Mouse (Mus musculus) liver, embryonic 14.5 days (tissue): ENCODE results near the gene Eif4e3. TPM values are rescaled to one million over a fixed set of nuclear protein-coding genes. Genes with fewer than 3 reads are reported as not detected.

Experiments
- ATAC-seq: fragments of 200-750 bp; cut with Nextera tagmentation; 2 replicates; pipeline ENCODE4 v1.8.0; 2017; ENCODE audit warnings: moderate number of reproducible peaks, mild to moderate bottlenecking, moderate library complexity; ENCODE audit not compliant: insufficient read depth
- DNase-seq, 3 experiments: peaks; one replicate each; pipeline ENCODE4 v3.0.0-alpha.2; 2012 to 2013; ENCODE audit warnings: low read depth in 3 of 3, low spot score in 3 of 3
- H3K27ac ChIP-seq: fragments of 300-500 bp; sonication (generic); 2 replicates; pipeline ENCODE4 v1.5.1; 2014; ENCODE audit warnings: moderate library complexity, mild to moderate bottlenecking, control low read depth, inconsistent platforms
- H3K27me3 ChIP-seq: fragments of 300-500 bp; sonication (generic); 2 replicates; pipeline ENCODE4 v1.6.1; 2014; ENCODE audit warnings: mild to moderate bottlenecking, low read length, moderate library complexity; ENCODE audit not compliant: control insufficient read depth, insufficient read depth
- H3K36me3 ChIP-seq: fragments of 300-500 bp; sonication (generic); replicated peaks from 2 replicates; pipeline ENCODE4 v1.6.1; 2014; ENCODE audit warnings: low read depth; ENCODE audit not compliant: control insufficient read depth, insufficient read depth
- H3K4me1 ChIP-seq, 2 experiments: fragments of 200-500 bp in 1 of 2; fragments of 300-500 bp in 1 of 2; sonication (generic) in 1 of 2; replicated peaks; 2 replicates each; pipeline ENCODE4 v1.6.1; 2012 to 2014; ENCODE audit warnings: antibody characterized with exemption in 1 of 2, inconsistent platforms in 1 of 2, low read length in 1 of 2; ENCODE audit not compliant: control insufficient read depth in 2 of 2, insufficient read depth in 2 of 2
- H3K4me2 ChIP-seq: fragments of 300-500 bp; sonication (generic); 2 replicates; pipeline ENCODE4 v1.6.1; 2014; ENCODE audit warnings: low read depth, mild to moderate bottlenecking, control low read depth, moderate library complexity
- H3K4me3 ChIP-seq, 2 experiments: fragments of 200-500 bp in 1 of 2; fragments of 300-500 bp in 1 of 2; sonication (generic) in 1 of 2; 2 replicates each; pipeline ENCODE4 v1.5.1; 2012 to 2014; ENCODE audit warnings: low read depth in 2 of 2, low read length in 2 of 2, mild to moderate bottlenecking in 2 of 2, control low read depth in 1 of 2, inconsistent platforms in 1 of 2, moderate library complexity in 1 of 2; ENCODE audit not compliant: insufficient read depth in 1 of 2
- H3K9ac ChIP-seq: fragments of 300-500 bp; sonication (generic); replicated peaks from 2 replicates; pipeline ENCODE4 v1.6.1; 2014; ENCODE audit warnings: mild to moderate bottlenecking, control low read depth, moderate library complexity
- H3K9me3 ChIP-seq: fragments of 300-500 bp; sonication (generic); 2 replicates; pipeline ENCODE4 v1.6.1; 2016; ENCODE audit warnings: low read length, mixed read lengths; ENCODE audit not compliant: control insufficient read depth
- CTCF ChIP-seq: IDR thresholded peaks from 2 replicates; pipeline ENCODE4 v1.5.1; 2016; ENCODE audit warnings: antibody characterized with exemption, low read depth, control low read depth
- EP300 ChIP-seq: IDR thresholded peaks from 2 replicates; pipeline ENCODE4 v1.6.1; 2016; ENCODE audit warnings: antibody characterized with exemption, low read depth
- WGBS: fragments of 180-500 bp; shearing (Covaris S2); extraction: QIAGEN DNeasy Blood & Tissue Kit; methylation state at CpG from one replicate; pipeline ENCODE4 v1.1.7; 2014; ENCODE audit not compliant: insufficient replicate concordance; 5-methylcytosine and 5-hydroxymethylcytosine counted together
- polyA plus RNA-seq, 2 experiments: library from polyadenylated mRNA; depleted of rRNA in 1 of 2; stranded (reverse) in 1 of 2; unstranded in 1 of 2; fragments of >200 nt; fragmentation: Nextera tagmentation in 1 of 2; extraction: Ambion mirVana in 1 of 2; gene quantifications; 2 replicates each; pipeline versions ENCODE4 v1.2.1 to v1.2.3; 2012 to 2014

The Eif4e3 gene
- polyA plus RNA-seq, 2 experiments: 1.5 to 1.7 TPM

DNA sequence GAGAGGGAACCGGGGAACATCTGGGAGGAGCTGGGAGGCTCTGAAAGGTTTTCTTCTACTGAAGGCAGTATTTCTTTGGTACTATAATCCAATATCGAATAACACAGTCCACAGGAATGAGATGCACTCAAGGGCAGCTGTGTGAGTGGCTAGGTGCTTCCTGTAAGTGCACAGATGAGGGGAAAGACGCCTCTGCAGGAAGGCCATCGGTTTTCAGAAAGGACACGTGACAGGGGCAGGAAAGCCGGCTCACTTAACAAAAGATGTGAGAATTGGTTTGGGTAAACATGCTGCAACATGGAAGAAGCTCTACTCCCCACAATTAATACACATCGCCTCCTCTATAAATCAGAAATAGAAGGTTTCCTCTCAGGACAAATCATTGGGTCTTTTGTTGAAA is 40.8 kb downstream of the Eif4e3 start:
- ATAC-seq: no peak
- Histone ChIP-seq H3K27ac (no peak overlapping the region), H3K4me3 (no peak overlapping the region), H3K9ac (no peak overlapping the region), H3K9me3 (no peaks in the 10 kb centered on the region), H3K36me3 (no peaks in the 10 kb centered on the region), H3K4me1 (no peaks in the 10 kb centered on the region), H3K4me2 (no peak overlapping the region), H3K27me3 (no peaks in the 10 kb centered on the region)
- WGBS: 27% methylated on average over 7 of the region's 7 CpGs
- no peak for DNase-seq
- TF ChIP-seq EP300 (no peak), CTCF (no peak)

- Histone ChIP-seq H3K4me2 (no peak overlapping the region), H3K4me1 (no peaks in the 10 kb centered on the region), H3K4me3 (no peak overlapping the region), H3K27ac (no peak overlapping the region), H3K9me3 (no peaks in the 10 kb centered on the region), H3K9ac (no peak overlapping the region), H3K27me3 (no peaks in the 10 kb centered on the region), H3K36me3 (no peaks in the 10 kb centered on the region)
- no peak for TF ChIP-seq CTCF
- TF ChIP-seq EP300: no peak
- DNase-seq (no peak), ATAC-seq (no peak)
- 39% methylated on average over 7 of the region's 7 CpGs for WGBS
These were observed 41.3 kb downstream of the Eif4e3 start for GRCm38 (mm10) chr6:99625306-99625705.

GRCm38 (mm10) chr6:99624542-99624941 is 42.0 kb downstream of the Eif4e3 start:
- no peaks in the 10 kb centered on the region for H3K9me3 ChIP-seq
- no peak overlapping the region for H3K9ac ChIP-seq
- WGBS: 56% methylated on average over 3 of the region's 3 CpGs
- no peak for TF ChIP-seq CTCF
- no peak for TF ChIP-seq EP300
- H3K4me3 ChIP-seq: no peak overlapping the region
- H3K4me1 ChIP-seq: no peaks in the 10 kb centered on the region
- no peaks in the 10 kb centered on the region for H3K36me3 ChIP-seq
- no peak overlapping the region for H3K27ac ChIP-seq
- H3K4me2 ChIP-seq: no peak overlapping the region
- ATAC-seq (no peak), DNase-seq (no peak)
- H3K27me3 ChIP-seq: no peaks in the 10 kb centered on the region

DNA sequence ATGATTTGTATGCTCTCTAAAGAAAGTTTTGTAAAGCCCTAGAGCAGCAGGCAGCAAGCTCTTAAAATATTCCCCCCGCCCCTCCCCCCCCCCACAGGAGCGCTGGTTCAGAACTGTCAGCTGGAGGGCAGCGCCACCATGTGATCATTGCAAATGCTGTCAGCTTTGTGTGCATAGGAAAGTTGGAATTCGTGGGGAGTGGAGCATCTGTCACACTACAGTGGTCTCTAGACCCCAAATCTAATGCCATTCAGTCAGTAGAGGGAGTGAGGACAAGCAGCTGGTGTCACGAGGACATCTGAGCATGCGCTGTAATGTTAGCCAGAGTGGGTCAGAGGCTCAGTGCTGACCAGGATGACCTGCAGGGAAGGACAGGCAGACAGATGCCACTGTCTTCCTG is 42.9 kb downstream of the Eif4e3 start:
- no peak overlapping the region for H3K4me3 ChIP-seq
- H3K27ac ChIP-seq: no peak overlapping the region
- H3K9me3 ChIP-seq: no peaks in the 10 kb centered on the region
- ATAC-seq (no peak), DNase-seq (no peak)
- peak; percentile 43; the same call in 1 of the 2 replicates for TF ChIP-seq CTCF
- no peak for TF ChIP-seq EP300
- H3K4me1 ChIP-seq: no peaks in the 10 kb centered on the region
- no peaks in the 10 kb centered on the region for H3K27me3 ChIP-seq
- WGBS: 32% methylated on average over 6 of the region's 6 CpGs
- H3K9ac ChIP-seq: no peak overlapping the region
- no peaks in the 10 kb centered on the region for H3K36me3 ChIP-seq
- no peak overlapping the region for H3K4me2 ChIP-seq

- Histone ChIP-seq H3K9ac (no peak overlapping the region), H3K36me3 (no peaks in the 10 kb centered on the region), H3K4me3 (no peak overlapping the region), H3K27me3 (no peaks in the 10 kb centered on the region), H3K4me2 (no peak overlapping the region), H3K27ac (no peak overlapping the region), H3K9me3 (no peaks in the 10 kb centered on the region), H3K4me1 (no peaks in the 10 kb centered on the region)
- no peak for DNase-seq
- ATAC-seq: no peak
- TF ChIP-seq EP300 (no peak), CTCF (no peak)
- 51% methylated on average over 4 of the region's 4 CpGs for WGBS
These were observed 45.4 kb downstream of the Eif4e3 start for GRCm38 (mm10) chr6:99621167-99621566.
